ENCODE assay signal across 30 mouse cellular contexts in genomic region chr5:72798563-72798962, GRCm38 (mm10). TPM values are rescaled to one million over a fixed set of nuclear protein-coding genes. Genes with fewer than 3 reads are reported as not detected.
"Had no signal": no experiment of that assay in that cellular context is flagged by ENCODE, and none has a peak within 500 bp of the region (broad histone marks: within the 10 kb centered on the region; RNA-seq: fewer than 3 reads in every experiment).

No protein-coding gene starts in this region.

- H3K27ac ChIP-seq: heart, embryonic 13.5 days; heart, embryonic 15.5 days; hindbrain, embryonic 13.5 days; hindbrain, embryonic 15.5 days; hindbrain, postnatal 0 days; kidney, embryonic 15.5 days; kidney, postnatal 0 days; limb, embryonic 13.5 days; limb, embryonic 15.5 days had no signal

- H3K9me3 ChIP-seq: heart, embryonic 13.5 days; heart, embryonic 15.5 days; hindbrain, embryonic 13.5 days; hindbrain, embryonic 15.5 days; kidney, embryonic 15.5 days; limb, embryonic 13.5 days; limb, embryonic 15.5 days had no signal

- ATAC-seq: hindbrain, postnatal 0 days; intestine, embryonic 16.5 days had no signal

- H3K4me3 ChIP-seq: heart, embryonic 13.5 days; heart, embryonic 15.5 days; hindbrain, embryonic 13.5 days; hindbrain, embryonic 15.5 days; kidney, embryonic 15.5 days; limb, embryonic 13.5 days; limb, embryonic 15.5 days had no signal

- H3K36me3 ChIP-seq: heart, embryonic 13.5 days; heart, embryonic 15.5 days; hindbrain, embryonic 13.5 days; hindbrain, embryonic 15.5 days; kidney, embryonic 15.5 days; limb, embryonic 13.5 days; limb, embryonic 15.5 days had no signal

- H3K27me3 ChIP-seq: heart, embryonic 13.5 days; heart, embryonic 15.5 days; hindbrain, embryonic 13.5 days; hindbrain, embryonic 15.5 days; kidney, embryonic 15.5 days; limb, embryonic 13.5 days; limb, embryonic 15.5 days had no signal

- H3K4me1 ChIP-seq: hindbrain, embryonic 13.5 days had no signal

- H3K4me2 ChIP-seq: heart, embryonic 11.5 days; heart, embryonic 13.5 days; heart, embryonic 15.5 days; hindbrain, embryonic 13.5 days; hindbrain, embryonic 15.5 days; kidney, embryonic 15.5 days; limb, embryonic 13.5 days; limb, embryonic 15.5 days had no signal

- DNase-seq: gastrocnemius, postnatal 14 days; gastrocnemius, postnatal 36 days; heart, adult 18-20 months; heart, postnatal 14 days; heart, postnatal 36 days; kidney, adult 11 months; kidney, adult 2 months; kidney, adult 9 months; kidney, postnatal 14 days; kidney, postnatal 36 days; layer of hippocampus, adult 9-11 months; layer of hippocampus, postnatal 36 days; left cerebral cortex, postnatal 4 days had no signal

- H3K9ac ChIP-seq: heart, embryonic 13.5 days; heart, embryonic 15.5 days; hindbrain, embryonic 13.5 days; hindbrain, embryonic 15.5 days; kidney, embryonic 15.5 days; limb, embryonic 13.5 days; limb, embryonic 15.5 days had no signal

RNA-seq across cellular contexts. Expression of gene Txk, which starts 46.0 kb away (rescaled TPM):
- total RNA-seq: gastrocnemius, adult 18-20 months; gastrocnemius, adult 8-10 months; layer of hippocampus, adult 18-20 months; layer of hippocampus, postnatal 14 days had no signal
- polyA plus RNA-seq: heart, postnatal 0 days; hindbrain, embryonic 11.5 days had no signal
